Mouse (Mus musculus) limb, embryonic 13.5 days (tissue): Measurements from ENCODE around the gene Cnr2. TPM values are rescaled to one million over a fixed set of nuclear protein-coding genes. Genes with fewer than 3 reads are reported as not detected.

Experiments
- ATAC-seq: fragments of 200-750 bp; cut with Nextera tagmentation; 2 replicates; pipeline ENCODE4 v1.8.0; 2017; ENCODE audit warnings: low read depth, moderate number of reproducible peaks, moderate TSS enrichment; ENCODE audit not compliant: low FRiP score
- H3K27ac ChIP-seq: fragments of 300-500 bp; sonication (generic); 2 replicates; pipeline ENCODE4 v1.5.1; 2015; ENCODE audit warnings: inconsistent platforms, mild to moderate bottlenecking, moderate library complexity
- H3K27me3 ChIP-seq: fragments of 300-500 bp; sonication (generic); 2 replicates; pipeline ENCODE4 v1.6.1; 2015; ENCODE audit warnings: mild to moderate bottlenecking, inconsistent platforms
- H3K36me3 ChIP-seq: fragments of 300-500 bp; sonication (generic); 2 replicates; pipeline ENCODE4 v1.6.1; 2015; ENCODE audit warnings: inconsistent platforms, mild to moderate bottlenecking, moderate library complexity
- H3K4me1 ChIP-seq: fragments of 300-500 bp; sonication (generic); 2 replicates; pipeline ENCODE4 v1.6.1; 2015; ENCODE audit warnings: inconsistent platforms
- H3K4me2 ChIP-seq: fragments of 300-500 bp; sonication (generic); replicated peaks from 2 replicates; pipeline ENCODE4 v1.6.1; 2015; ENCODE audit warnings: inconsistent platforms, mild to moderate bottlenecking, moderate library complexity
- H3K4me3 ChIP-seq: fragments of 300-500 bp; sonication (generic); 2 replicates; pipeline ENCODE4 v1.5.1; 2015; ENCODE audit warnings: moderate library complexity, mild to moderate bottlenecking, inconsistent platforms
- H3K9ac ChIP-seq: fragments of 300-500 bp; sonication (generic); 2 replicates; pipeline ENCODE4 v1.6.1; 2015; ENCODE audit warnings: mild to moderate bottlenecking, inconsistent platforms
- H3K9me3 ChIP-seq: fragments of 300-500 bp; sonication (generic); 2 replicates; pipeline ENCODE4 v1.6.1; 2016; ENCODE audit warnings: inconsistent platforms
- WGBS: fragments of 180-500 bp; shearing (Covaris S2); methylation state at CpG from one replicate; pipeline ENCODE4 v1.1.7; 2015; 5-methylcytosine and 5-hydroxymethylcytosine counted together
- polyA plus RNA-seq: library from polyadenylated mRNA; unstranded; fragments of >200 nt; fragmentation: Nextera tagmentation; extraction: Ambion mirVana; gene quantifications from 2 replicates; pipeline ENCODE4 v1.2.1, GENCODE M21; 2015

Gene Cnr2
- polyA plus RNA-seq, 1 experiment from 2014 or later: 0.32 TPM

- Histone ChIP-seq H3K27ac (peak overlapping the region; percentile 55; the same call in 1 of the 2 replicates), H3K9me3 (no peaks in the 10 kb centered on the region), H3K4me1 (peaks cover 10% of the 10 kb centered on the region), H3K9ac (peak overlapping the region; percentile 35; the same call in 1 of the 2 replicates), H3K4me2 (no peak overlapping the region), H3K27me3 (no peaks in the 10 kb centered on the region), H3K36me3 (no peaks in the 10 kb centered on the region), H3K4me3 (no peak overlapping the region)
- WGBS: 17% methylated on average over 3 of the region's 3 CpGs
- no peak for ATAC-seq
These were observed 17.6 kb downstream of the Cnr2 start for GRCm38 (mm10) chr4:135912835-135913234.

- no peak overlapping the region for H3K4me3 ChIP-seq
- H3K27ac ChIP-seq: no peak overlapping the region
- WGBS: 82% methylated on average over 4 of the region's 4 CpGs
- peaks cover 10% of the 10 kb centered on the region for H3K4me1 ChIP-seq
- H3K36me3 ChIP-seq: no peaks in the 10 kb centered on the region
- H3K27me3 ChIP-seq: no peaks in the 10 kb centered on the region
- no peak overlapping the region for H3K9ac ChIP-seq
- H3K9me3 ChIP-seq: no peaks in the 10 kb centered on the region
- no peak for ATAC-seq
- no peak overlapping the region for H3K4me2 ChIP-seq
These were observed 18.2 kb downstream of the Cnr2 start for GRCm38 (mm10) chr4:135913433-135913832.

GRCm38 (mm10) chr4:135918635-135919279 is 23.6 kb downstream of the Cnr2 start:
- 87% methylated on average over 13 of the region's 13 CpGs for WGBS
- no peaks in the 10 kb centered on the region for H3K9me3 ChIP-seq
- H3K4me2 ChIP-seq: no peak overlapping the region
- no peak overlapping the region for H3K27ac ChIP-seq
- no peak overlapping the region for H3K9ac ChIP-seq
- no peaks in the 10 kb centered on the region for H3K27me3 ChIP-seq
- no peak overlapping the region for H3K4me3 ChIP-seq
- H3K36me3 ChIP-seq: peaks cover 9% of the 10 kb centered on the region
- peaks cover 10% of the 10 kb centered on the region for H3K4me1 ChIP-seq
- no peak for ATAC-seq

GRCm38 (mm10) chr4:135919280-135919639 is 24.1 kb downstream of the Cnr2 start:
- no peak for ATAC-seq
- H3K4me3 ChIP-seq: no peak overlapping the region
- no peak overlapping the region for H3K27ac ChIP-seq
- H3K36me3 ChIP-seq: peaks cover 12% of the 10 kb centered on the region
- 94% methylated on average over 3 of the region's 3 CpGs for WGBS
- H3K4me1 ChIP-seq: peaks cover 10% of the 10 kb centered on the region
- H3K4me2 ChIP-seq: no peak overlapping the region
- no peaks in the 10 kb centered on the region for H3K9me3 ChIP-seq
- H3K27me3 ChIP-seq: no peaks in the 10 kb centered on the region
- H3K9ac ChIP-seq: no peak overlapping the region

GRCm38 (mm10) chr4:135920304-135921241 is 25.4 kb downstream of the Cnr2 start, which contains the start of gene Fuca1:
TSS of gene Fuca1 (plus strand) at chr4:135920735.
- ATAC-seq: peak; percentile 97
- Histone ChIP-seq H3K4me1 (peaks cover 10% of the 10 kb centered on the region), H3K4me3 (peak within 1 kb of the TSS; percentile 80), H3K27ac (peak within 1 kb of the TSS; percentile 77), H3K9ac (peak within 1 kb of the TSS; percentile 84), H3K9me3 (no peaks in the 10 kb centered on the region), H3K36me3 (peaks cover 23% of the 10 kb centered on the region), H3K4me2 (peak within 1 kb of the TSS; percentile 91), H3K27me3 (no peaks in the 10 kb centered on the region)
- 1% methylated on average over 60 of the region's 60 CpGs for WGBS

GRCm38 (mm10) chr4:135921257-135922120 is 26.3 kb downstream of the Cnr2 start:
- Histone ChIP-seq H3K27me3 (no peaks in the 10 kb centered on the region), H3K4me1 (peaks cover 10% of the 10 kb centered on the region), H3K36me3 (peaks cover 29% of the 10 kb centered on the region), H3K27ac (peak overlapping the region; percentile 77), H3K4me2 (peak overlapping the region; percentile 91), H3K9me3 (no peaks in the 10 kb centered on the region), H3K4me3 (peak overlapping the region; percentile 80), H3K9ac (peak overlapping the region; percentile 84)
- 4% methylated on average over 26 of the region's 26 CpGs for WGBS
- ATAC-seq: no peak

- Histone ChIP-seq H3K36me3 (peaks cover 35% of the 10 kb centered on the region), H3K4me2 (peak overlapping the region; percentile 91), H3K27ac (0 out of 2 replicates have a peak overlapping the region, but pooled peaks have one; percentile 77), H3K9ac (peak overlapping the region; percentile 84; the same call in 1 of the 2 replicates), H3K27me3 (no peaks in the 10 kb centered on the region), H3K9me3 (no peaks in the 10 kb centered on the region), H3K4me3 (peak overlapping the region; percentile 80), H3K4me1 (peaks cover 10% of the 10 kb centered on the region)
- WGBS: 88% methylated on average over 1 of the region's 1 CpGs
- ATAC-seq: no peak
These were observed 27.0 kb downstream of the Cnr2 start for GRCm38 (mm10) chr4:135922190-135922589.

- no peak overlapping the region for H3K27ac ChIP-seq
- no peak overlapping the region for H3K4me3 ChIP-seq
- no peak overlapping the region for H3K9ac ChIP-seq
- 88% methylated on average over 2 of the region's 2 CpGs for WGBS
- ATAC-seq: no peak
- peaks cover 10% of the 10 kb centered on the region for H3K4me1 ChIP-seq
- H3K9me3 ChIP-seq: no peaks in the 10 kb centered on the region
- no peak overlapping the region for H3K4me2 ChIP-seq
- no peaks in the 10 kb centered on the region for H3K27me3 ChIP-seq
- H3K36me3 ChIP-seq: peaks cover 41% of the 10 kb centered on the region
These were observed 29.2 kb downstream of the Cnr2 start for GRCm38 (mm10) chr4:135924418-135924817.

- H3K9ac ChIP-seq: no peak overlapping the region
- H3K4me2 ChIP-seq: no peak overlapping the region
- H3K4me1 ChIP-seq: peaks cover 10% of the 10 kb centered on the region
- H3K27me3 ChIP-seq: no peaks in the 10 kb centered on the region
- no peaks in the 10 kb centered on the region for H3K9me3 ChIP-seq
- 90% methylated on average over 5 of the region's 5 CpGs for WGBS
- no peak overlapping the region for H3K27ac ChIP-seq
- H3K4me3 ChIP-seq: no peak overlapping the region
- no peak for ATAC-seq
- H3K36me3 ChIP-seq: peaks cover 41% of the 10 kb centered on the region
These were observed 30.1 kb downstream of the Cnr2 start for GRCm38 (mm10) chr4:135925341-135925740.

- WGBS: 88% methylated on average over 10 of the region's 10 CpGs
- H3K27ac ChIP-seq: no peak overlapping the region
These were observed 31.1 kb downstream of the Cnr2 start for GRCm38 (mm10) chr4:135926195-135926808.

GRCm38 (mm10) chr4:135926861-135927260 is 31.7 kb downstream of the Cnr2 start:
- peaks cover 3% of the 10 kb centered on the region for H3K4me1 ChIP-seq
- no peak overlapping the region for H3K4me3 ChIP-seq
- 91% methylated on average over 3 of the region's 3 CpGs for WGBS
- ATAC-seq: no peak
- no peak overlapping the region for H3K27ac ChIP-seq
- H3K36me3 ChIP-seq: peaks cover 48% of the 10 kb centered on the region
- no peak overlapping the region for H3K9ac ChIP-seq
- H3K27me3 ChIP-seq: no peaks in the 10 kb centered on the region
- H3K9me3 ChIP-seq: no peaks in the 10 kb centered on the region
- H3K4me2 ChIP-seq: no peak overlapping the region

More at GRCm38 (mm10) chr4:135926195-135926808, 31.1 kb downstream of the Cnr2 start:
- Histone ChIP-seq H3K27me3 (no peaks in the 10 kb centered on the region), H3K4me1 (peaks cover 9% of the 10 kb centered on the region), H3K4me3 (no peak overlapping the region), H3K4me2 (no peak overlapping the region), H3K36me3 (peaks cover 46% of the 10 kb centered on the region), H3K9ac (no peak overlapping the region), H3K9me3 (no peaks in the 10 kb centered on the region)
- ATAC-seq: no peak
